Mouse (Mus musculus): ENCODE results near the gene Fam98b. TPM values are rescaled to one million over a fixed set of nuclear protein-coding genes. Genes with fewer than 3 reads are reported as not detected.

Gene Fam98b
- polyA plus RNA-seq, 1 experiment: 36.4 TPM

DNA sequence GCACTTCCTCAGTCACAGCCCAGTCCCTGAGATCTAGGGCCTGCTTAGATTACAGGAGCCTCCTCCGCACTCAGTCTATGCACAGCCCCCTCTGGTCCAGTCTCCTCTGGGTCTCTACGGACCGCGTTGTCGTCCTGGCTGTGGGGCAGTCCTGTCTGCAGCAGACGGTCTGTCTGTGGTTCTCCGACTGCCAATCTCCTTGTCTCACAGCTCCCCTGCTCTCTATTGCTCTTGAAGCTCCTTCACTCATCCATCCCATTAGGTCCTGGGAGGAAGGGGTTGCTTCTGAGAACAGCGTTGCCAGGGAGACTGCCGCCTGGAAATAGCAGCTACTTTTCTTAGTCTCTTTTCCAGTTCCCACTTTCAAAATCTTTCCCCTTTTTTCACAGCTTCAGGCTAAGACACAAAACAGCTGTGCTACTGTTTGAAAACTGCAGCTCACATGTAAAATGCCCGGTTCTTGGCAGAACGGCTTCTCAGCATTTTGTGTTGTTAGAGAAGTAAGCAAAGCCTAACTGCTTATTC, 20.9 kb upstream of the Fam98b start:
- Histone ChIP-seq H3K4me3 (ENCODE audit: insufficient read depth, poor library complexity, severe bottlenecking) (no peak overlapping the region), H3K79me3 (ENCODE audit: low read depth) (no peaks in the 10 kb centered on the region), H3K27me3 (ENCODE audit: control insufficient read depth, insufficient read depth, insufficient read length) (no peaks in the 10 kb centered on the region), H3ac (ENCODE audit: control insufficient read depth, insufficient read length, low read depth) (no peak overlapping the region), H3K36me3 (ENCODE audit: control insufficient read depth, insufficient read depth) (no peaks in the 10 kb centered on the region), H3K79me2 (ENCODE audit: control insufficient read depth, insufficient read depth) (no peaks in the 10 kb centered on the region)
- no peak for TF ChIP-seq CEBPB (IDR thresholded peaks at IDR 0.05; ENCODE audit: low read depth)
- no peak for TF ChIP-seq USF1 (IDR thresholded peaks at IDR 0.05; ENCODE audit: low read depth)
- TF ChIP-seq MAX (IDR thresholded peaks at IDR 0.05): no peak
- no peak for TF ChIP-seq CTCF (IDR thresholded peaks at IDR 0.05; ENCODE audit: control insufficient read depth, insufficient read depth, insufficient read length)
- TF ChIP-seq MYOD1 (IDR thresholded peaks at IDR 0.05; ENCODE audit: control insufficient read depth, insufficient read length, low read depth): no peak
- no peak for TF ChIP-seq MYOG (IDR thresholded peaks at IDR 0.05; ENCODE audit: control insufficient read depth, extremely low read depth, insufficient read length)
- no peak for TF ChIP-seq FOSL1 (IDR thresholded peaks at IDR 0.05; ENCODE audit: insufficient read depth, low read length, poor library complexity, severe bottlenecking)

DNA sequence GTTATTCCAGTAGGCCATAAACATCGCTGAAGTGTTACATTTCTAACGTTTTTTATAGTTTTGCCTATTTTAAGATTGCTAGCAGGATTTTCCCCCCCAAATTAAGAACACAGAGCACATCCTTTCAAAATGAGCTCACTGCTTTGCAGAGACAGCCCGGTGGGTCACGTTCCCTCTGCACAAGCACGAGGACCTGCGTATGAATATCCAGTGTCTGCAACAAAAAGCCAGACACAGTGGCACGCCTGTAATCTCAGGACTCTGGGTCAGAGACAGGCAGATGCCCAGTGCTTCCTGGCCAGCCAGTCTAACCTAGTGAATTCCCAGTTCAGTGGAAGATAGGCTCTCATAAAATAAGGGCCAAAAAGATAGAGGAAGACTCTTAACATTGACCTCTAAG, 19.3 kb upstream of the Fam98b start:
- H3K36me3 ChIP-seq (ENCODE audit: control insufficient read depth, insufficient read depth): no peaks in the 10 kb centered on the region
- no peak for TF ChIP-seq CTCF (IDR thresholded peaks at IDR 0.05; ENCODE audit: control insufficient read depth, insufficient read depth, insufficient read length)
- TF ChIP-seq USF1 (IDR thresholded peaks at IDR 0.05; ENCODE audit: low read depth): no peak
- no peak for TF ChIP-seq MYOD1 (IDR thresholded peaks at IDR 0.05; ENCODE audit: control insufficient read depth, insufficient read length, low read depth)
- no peaks in the 10 kb centered on the region for H3K79me2 ChIP-seq (ENCODE audit: control insufficient read depth, insufficient read depth)
- no peaks in the 10 kb centered on the region for H3K27me3 ChIP-seq (ENCODE audit: control insufficient read depth, insufficient read depth, insufficient read length)
- H3ac ChIP-seq (ENCODE audit: control insufficient read depth, insufficient read length, low read depth): no peak overlapping the region
- no peaks in the 10 kb centered on the region for H3K79me3 ChIP-seq (ENCODE audit: low read depth)
- H3K4me3 ChIP-seq (ENCODE audit: insufficient read depth, poor library complexity, severe bottlenecking): no peak overlapping the region

DNA sequence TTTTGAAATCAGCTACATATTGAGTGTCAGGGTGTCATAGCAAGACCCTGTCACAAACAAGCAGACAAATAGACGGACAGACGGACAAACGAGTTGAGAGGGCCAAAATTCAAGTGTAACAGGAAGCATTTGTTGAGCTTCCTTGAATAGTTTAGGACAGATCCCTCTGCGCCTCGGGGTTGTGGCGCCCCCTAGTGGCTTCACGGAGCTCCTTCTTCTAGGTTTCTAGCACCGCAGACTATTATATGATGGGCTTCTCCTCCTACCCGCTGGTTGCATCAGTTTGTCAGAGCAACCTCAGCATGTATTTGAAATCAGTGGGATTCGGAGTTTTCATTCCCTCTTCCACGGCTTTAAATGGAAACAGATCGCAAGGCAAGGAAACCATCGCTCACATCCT, 18.3 kb upstream of the Fam98b start:
- peaks cover 4% of the 10 kb centered on the region for H3K27me3 ChIP-seq (ENCODE audit: control insufficient read depth, insufficient read depth, insufficient read length)
- TF ChIP-seq MYOG (IDR thresholded peaks at IDR 0.05; ENCODE audit: control insufficient read depth, extremely low read depth, insufficient read length): no peak
- peak; percentile 42 for TF ChIP-seq CTCF (IDR thresholded peaks at IDR 0.05; ENCODE audit: control insufficient read depth, insufficient read depth, insufficient read length)
- TF ChIP-seq USF1 (IDR thresholded peaks at IDR 0.05; ENCODE audit: low read depth): no peak
- no peak for TF ChIP-seq CEBPB (IDR thresholded peaks at IDR 0.05; ENCODE audit: low read depth)
- no peak for TF ChIP-seq MAX (IDR thresholded peaks at IDR 0.05)
- TF ChIP-seq MYOD1 (IDR thresholded peaks at IDR 0.05; ENCODE audit: control insufficient read depth, insufficient read length, low read depth): no peak
- TF ChIP-seq FOSL1 (IDR thresholded peaks at IDR 0.05; ENCODE audit: insufficient read depth, low read length, poor library complexity, severe bottlenecking): no peak
- no peaks in the 10 kb centered on the region for H3K79me3 ChIP-seq (ENCODE audit: low read depth)
- no peaks in the 10 kb centered on the region for H3K36me3 ChIP-seq (ENCODE audit: control insufficient read depth, insufficient read depth)
- no peak overlapping the region for H3K4me3 ChIP-seq (ENCODE audit: insufficient read depth, poor library complexity, severe bottlenecking)
- no peak overlapping the region for H3ac ChIP-seq (ENCODE audit: control insufficient read depth, insufficient read length, low read depth)
- no peaks in the 10 kb centered on the region for H3K79me2 ChIP-seq (ENCODE audit: control insufficient read depth, insufficient read depth)

DNA sequence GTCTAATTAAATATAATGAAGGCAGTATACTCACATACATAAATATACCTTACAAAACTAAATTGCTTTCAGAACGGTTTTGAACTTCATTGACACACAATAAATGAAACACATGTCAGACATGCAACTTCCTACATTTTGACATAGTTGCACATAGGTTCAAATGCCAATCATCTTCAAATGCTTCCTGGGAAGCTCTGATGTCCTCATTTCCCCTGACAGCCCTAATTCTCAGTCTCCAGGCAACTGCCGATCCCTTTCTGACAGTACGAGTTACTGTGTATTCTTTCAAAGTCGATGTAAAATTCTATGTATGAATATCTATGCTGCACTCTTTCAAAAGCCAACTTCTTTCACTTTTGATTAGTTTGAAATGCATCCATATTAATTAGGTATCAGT, 7.6 kb upstream of the Fam98b start:
- H3ac ChIP-seq (ENCODE audit: control insufficient read depth, insufficient read length, low read depth): no peak overlapping the region

DNA sequence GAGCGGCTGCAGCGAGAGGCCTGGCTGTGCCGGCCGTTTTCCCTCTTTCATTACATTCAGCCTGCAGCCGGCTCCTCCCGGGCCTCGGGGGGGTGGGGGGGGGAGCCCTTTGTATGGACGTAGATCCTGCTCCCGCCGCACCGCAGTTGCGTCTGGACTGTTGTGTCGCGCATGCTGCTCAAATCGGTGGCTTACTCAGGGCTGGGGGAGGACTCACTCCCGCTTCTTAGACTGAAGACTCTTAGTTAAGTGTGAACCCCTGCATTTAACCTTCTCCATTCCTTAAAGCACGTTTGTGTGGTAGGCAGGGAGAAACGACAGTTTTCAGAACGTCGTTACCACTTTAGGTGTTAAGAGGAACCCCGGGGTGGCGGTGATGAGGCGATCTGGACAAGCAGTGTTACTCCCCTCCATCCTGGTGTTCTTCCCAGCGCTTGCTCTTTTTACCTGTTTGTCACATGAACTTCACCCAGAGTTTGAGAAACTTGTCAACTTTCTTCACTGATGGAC, 517 bp downstream of the Fam98b start:
- Histone ChIP-seq H3ac (ENCODE audit: control insufficient read depth, insufficient read length, low read depth) (peak overlapping the region; percentile 100), H3K27me3 (ENCODE audit: control insufficient read depth, insufficient read depth, insufficient read length) (no peaks in the 10 kb centered on the region), H3K36me3 (ENCODE audit: control insufficient read depth, insufficient read depth) (no peaks in the 10 kb centered on the region), H3K79me3 (ENCODE audit: low read depth) (peaks cover 48% of the 10 kb centered on the region), H3K4me3 (ENCODE audit: insufficient read depth, poor library complexity, severe bottlenecking) (peak overlapping the region; percentile 79), H3K79me2 (ENCODE audit: control insufficient read depth, insufficient read depth) (peaks cover 56% of the 10 kb centered on the region)
- TF ChIP-seq CEBPB (IDR thresholded peaks at IDR 0.05; ENCODE audit: low read depth): no peak
- TF ChIP-seq FOSL1 (IDR thresholded peaks at IDR 0.05; ENCODE audit: insufficient read depth, low read length, poor library complexity, severe bottlenecking): no peak
- TF ChIP-seq MYOD1 (IDR thresholded peaks at IDR 0.05; ENCODE audit: control insufficient read depth, insufficient read length, low read depth): no peak
- no peak for TF ChIP-seq MAX (IDR thresholded peaks at IDR 0.05)
- no peak for TF ChIP-seq USF1 (IDR thresholded peaks at IDR 0.05; ENCODE audit: low read depth)
- no peak for TF ChIP-seq CTCF (IDR thresholded peaks at IDR 0.05; ENCODE audit: control insufficient read depth, insufficient read depth, insufficient read length)
- TF ChIP-seq MYOG (IDR thresholded peaks at IDR 0.05; ENCODE audit: control insufficient read depth, extremely low read depth, insufficient read length): no peak

More for the DNA sequence above, 7.6 kb upstream of the Fam98b start:
- H3K4me3 ChIP-seq (ENCODE audit: insufficient read depth, poor library complexity, severe bottlenecking): no peak overlapping the region
- H3K27me3 ChIP-seq (ENCODE audit: control insufficient read depth, insufficient read depth, insufficient read length): peaks cover 42% of the 10 kb centered on the region
- H3K79me3 ChIP-seq (ENCODE audit: low read depth): no peaks in the 10 kb centered on the region
- no peaks in the 10 kb centered on the region for H3K36me3 ChIP-seq (ENCODE audit: control insufficient read depth, insufficient read depth)
- TF ChIP-seq CEBPB (IDR thresholded peaks at IDR 0.05; ENCODE audit: low read depth): no peak
- no peak for TF ChIP-seq MAX (IDR thresholded peaks at IDR 0.05)
- no peak for TF ChIP-seq MYOG (IDR thresholded peaks at IDR 0.05; ENCODE audit: control insufficient read depth, extremely low read depth, insufficient read length)
- no peak for TF ChIP-seq USF1 (IDR thresholded peaks at IDR 0.05; ENCODE audit: low read depth)
- TF ChIP-seq CTCF (IDR thresholded peaks at IDR 0.05; ENCODE audit: control insufficient read depth, insufficient read depth, insufficient read length): no peak
- TF ChIP-seq FOSL1 (IDR thresholded peaks at IDR 0.05; ENCODE audit: insufficient read depth, low read length, poor library complexity, severe bottlenecking): no peak
- no peak for TF ChIP-seq MYOD1 (IDR thresholded peaks at IDR 0.05; ENCODE audit: control insufficient read depth, insufficient read length, low read depth)
- no peaks in the 10 kb centered on the region for H3K79me2 ChIP-seq (ENCODE audit: control insufficient read depth, insufficient read depth)

DNA sequence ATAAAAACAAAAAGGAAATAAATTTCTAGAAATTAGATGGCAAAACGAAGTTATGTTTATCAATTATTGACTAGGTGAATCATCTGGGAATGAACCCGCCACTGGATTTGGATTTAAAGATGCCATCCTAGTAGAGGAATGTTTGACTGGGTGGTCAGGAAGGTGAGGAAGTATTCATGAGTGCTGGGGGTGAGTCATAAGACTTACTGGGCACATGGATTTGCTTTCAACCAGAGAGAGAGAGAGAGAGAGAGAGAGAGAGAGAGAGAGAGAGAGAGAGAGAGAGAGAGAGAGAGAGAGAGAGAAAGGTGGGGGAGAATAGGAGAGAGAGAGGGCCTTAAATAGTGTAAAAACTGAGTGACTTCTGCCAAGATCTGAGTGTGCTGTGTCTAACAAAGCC, 5.9 kb downstream of the Fam98b start:
- Histone ChIP-seq H3ac (ENCODE audit: control insufficient read depth, insufficient read length, low read depth) (no peak overlapping the region), H3K79me2 (ENCODE audit: control insufficient read depth, insufficient read depth) (peaks cover 79% of the 10 kb centered on the region), H3K36me3 (ENCODE audit: control insufficient read depth, insufficient read depth) (peaks cover 14% of the 10 kb centered on the region), H3K27me3 (ENCODE audit: control insufficient read depth, insufficient read depth, insufficient read length) (no peaks in the 10 kb centered on the region), H3K4me3 (ENCODE audit: insufficient read depth, poor library complexity, severe bottlenecking) (no peak overlapping the region), H3K79me3 (ENCODE audit: low read depth) (peaks cover 59% of the 10 kb centered on the region)
- no peak for TF ChIP-seq MYOD1 (IDR thresholded peaks at IDR 0.05; ENCODE audit: control insufficient read depth, insufficient read length, low read depth)

All from C2C12 (cell line).